Mouse (Mus musculus) right cerebral cortex, adult 2 months (tissue): ENCODE results near the gene Rdh5.
A peak's percentile ranks its signal among the peaks of the same experiment; 100 is the strongest.

Experiments used
- DNase-seq, 2 experiments: peaks; one replicate each; pipeline ENCODE4 v3.0.0; 2021 to 2022; ENCODE audit warnings: low spot score in 2 of 2

The Rdh5 gene

GRCm38 (mm10) chr10:128904812-128905211, 17.9 kb downstream of the Rdh5 start:
- DNase-seq, result no peak

- DNase-seq, result no peak
Observed at GRCm38 (mm10) chr10:128902409-128902988, 20.2 kb downstream of the Rdh5 start.

- DNase-seq, result no peak
Observed at GRCm38 (mm10) chr10:128901409-128901808, 21.3 kb downstream of the Rdh5 start.

- no peak for DNase-seq
Observed at GRCm38 (mm10) chr10:128900698-128901097, 22.0 kb downstream of the Rdh5 start, which contains the start of gene Cd63. Gene Cd63, plus strand, starts transcription at chr10:128900989.

GRCm38 (mm10) chr10:128899759-128900490, 22.8 kb downstream of the Rdh5 start:
- DNase-seq, result no peak

GRCm38 (mm10) chr10:128897501-128897900, 25.2 kb downstream of the Rdh5 start:
- no peak for DNase-seq

- DNase-seq, result no peak
Observed at GRCm38 (mm10) chr10:128896807-128897206, 25.9 kb downstream of the Rdh5 start.

GRCm38 (mm10) chr10:128895952-128896693, 26.6 kb downstream of the Rdh5 start:
- DNase-seq, result peak in 1 of 2 experiments; percentile 46

- DNase-seq, result peak; percentile 84 to 86
Observed at GRCm38 (mm10) chr10:128895437-128895836, 27.3 kb downstream of the Rdh5 start.

- no peak for DNase-seq
Observed at GRCm38 (mm10) chr10:128892246-128892645, 30.4 kb downstream of the Rdh5 start.

GRCm38 (mm10) chr10:128891296-128892094, 31.2 kb downstream of the Rdh5 start, which contains the start of gene Gdf11:
Gene Gdf11, minus strand, starts transcription at chr10:128891718.
- no peak for DNase-seq

GRCm38 (mm10) chr10:128890383-128891295, 32.0 kb downstream of the Rdh5 start:
- no peak for DNase-seq

- no peak for DNase-seq
Observed at GRCm38 (mm10) chr10:128889846-128890245, 32.8 kb downstream of the Rdh5 start.

- DNase-seq, result no peak
Observed at GRCm38 (mm10) chr10:128888941-128889827, 33.5 kb downstream of the Rdh5 start.

- DNase-seq, result no peak
Observed at GRCm38 (mm10) chr10:128882067-128882466, 40.6 kb downstream of the Rdh5 start.

- DNase-seq, result no peak
Observed at GRCm38 (mm10) chr10:128878811-128879210, 43.9 kb downstream of the Rdh5 start.

GRCm38 (mm10) chr10:128878291-128878690, 44.4 kb downstream of the Rdh5 start:
- no peak for DNase-seq

- DNase-seq, result no peak
Observed at GRCm38 (mm10) chr10:128870341-128870740, 52.3 kb downstream of the Rdh5 start.

GRCm38 (mm10) chr10:128866518-128866917, 56.2 kb downstream of the Rdh5 start:
- no peak for DNase-seq

GRCm38 (mm10) chr10:128866042-128866441, 56.6 kb downstream of the Rdh5 start:
- DNase-seq, result no peak
